Mouse (Mus musculus) thymus, postnatal 25 days (tissue): ENCODE data around the gene Adam4.
"Not testable (repeated sequence)": the region's sequence is repeated elsewhere in the genome, so short reads cannot be mapped to it uniquely, and the experiment has no call there.

ENCODE experiments used
- DNase-seq: peaks from one replicate; pipeline ENCODE4 v3.0.0; 2022

Adam4 gene

GRCm38 (mm10) chr12:81421846-81422245, at the start of gene Adam4:
TSS of gene Adam4 (minus strand) at chr12:81421946.
- no peak for DNase-seq

- not testable (repeated sequence) for DNase-seq
Observed at GRCm38 (mm10) chr12:81459051-81459450, 37.3 kb upstream of the Adam4 start.

- not testable (repeated sequence) for DNase-seq
Observed at GRCm38 (mm10) chr12:81438985-81439384, 17.2 kb upstream of the Adam4 start.

GRCm38 (mm10) chr12:81434778-81435177, 13.0 kb upstream of the Adam4 start:
- DNase-seq: not testable (repeated sequence)

- no peak for DNase-seq
Observed at GRCm38 (mm10) chr12:81413211-81413610, 8.5 kb downstream of the Adam4 start.

GRCm38 (mm10) chr12:81408966-81409365, 12.8 kb downstream of the Adam4 start:
- DNase-seq: no peak

- peak; percentile 47 for DNase-seq
Observed at GRCm38 (mm10) chr12:81402187-81402586, 19.6 kb downstream of the Adam4 start.

GRCm38 (mm10) chr12:81379364-81379763, 42.4 kb downstream of the Adam4 start, which contains the start of gene Gm4787:
TSS of gene Gm4787 (minus strand) at chr12:81379464.
- not testable (repeated sequence) for DNase-seq
